Mouse (Mus musculus): ENCODE data around the gene Gm49336. TPM values are rescaled to one million over a fixed set of nuclear protein-coding genes. Genes with fewer than 3 reads are reported as not detected.

Gene Gm49336
- polyA plus RNA-seq, 1 experiment from 2014 or later, result 48.1 TPM

- H3K36me3 ChIP-seq, result no peaks in the 10 kb centered on the region
- WGBS, result 63% methylated on average over 7 of the region's 7 CpGs
Measured at GRCm38 (mm10) chr14:60262316-60262715, 11.0 kb upstream of the Gm49336 start.

GRCm38 (mm10) chr14:60257851-60258250 is 6.5 kb upstream of the Gm49336 start:
- H3K27ac ChIP-seq, result no peak overlapping the region
- H3K9ac ChIP-seq, result no peak overlapping the region
- H3K36me3 ChIP-seq, result no peaks in the 10 kb centered on the region
- 79% methylated on average over 1 of the region's 1 CpGs for WGBS
- no peak overlapping the region for H3K4me3 ChIP-seq (replicated peaks)
- no peaks in the 10 kb centered on the region for H3K4me1 ChIP-seq
- no peak for ATAC-seq (replicated peaks; ENCODE audit: low FRiP score)
- no peaks in the 10 kb centered on the region for H3K27me3 ChIP-seq
- no peaks in the 10 kb centered on the region for H3K9me3 ChIP-seq (replicated peaks)
- H3K4me2 ChIP-seq, result no peak overlapping the region

More at GRCm38 (mm10) chr14:60262316-60262715, 11.0 kb upstream of the Gm49336 start:
- Histone ChIP-seq H3K27ac (no peak overlapping the region), H3K9me3 (replicated peaks) (no peaks in the 10 kb centered on the region), H3K9ac (no peak overlapping the region), H3K27me3 (no peaks in the 10 kb centered on the region), H3K4me2 (no peak overlapping the region), H3K4me3 (replicated peaks) (no peak overlapping the region), H3K4me1 (peaks cover 11% of the 10 kb centered on the region)
- no peak for ATAC-seq (replicated peaks; ENCODE audit: low FRiP score)

- Histone ChIP-seq H3K9me3 (replicated peaks) (no peaks in the 10 kb centered on the region), H3K27me3 (no peaks in the 10 kb centered on the region), H3K36me3 (no peaks in the 10 kb centered on the region), H3K27ac (no peak overlapping the region), H3K4me1 (peaks cover 6% of the 10 kb centered on the region), H3K4me3 (replicated peaks) (no peak overlapping the region), H3K9ac (no peak overlapping the region), H3K4me2 (no peak overlapping the region)
- no peak for ATAC-seq (replicated peaks; ENCODE audit: low FRiP score)
- 68% methylated on average over 4 of the region's 4 CpGs for WGBS
Measured at GRCm38 (mm10) chr14:60257101-60257500, 5.8 kb upstream of the Gm49336 start.

- no peaks in the 10 kb centered on the region for H3K36me3 ChIP-seq
- H3K9ac ChIP-seq, result no peak overlapping the region
- WGBS, result 26% methylated on average over 3 of the region's 3 CpGs
- no peak for ATAC-seq (replicated peaks; ENCODE audit: low FRiP score)
- H3K27ac ChIP-seq, result no peak overlapping the region
- no peaks in the 10 kb centered on the region for H3K9me3 ChIP-seq (replicated peaks)
- H3K4me3 ChIP-seq (replicated peaks), result no peak overlapping the region
- H3K4me2 ChIP-seq, result no peak overlapping the region
- no peaks in the 10 kb centered on the region for H3K27me3 ChIP-seq
- H3K4me1 ChIP-seq, result peaks cover 7% of the 10 kb centered on the region
Measured at GRCm38 (mm10) chr14:60256356-60256755, 5.0 kb upstream of the Gm49336 start.

- Histone ChIP-seq H3K4me1 (peaks cover 13% of the 10 kb centered on the region), H3K4me3 (replicated peaks) (no peak overlapping the region), H3K9me3 (replicated peaks) (no peaks in the 10 kb centered on the region), H3K9ac (no peak overlapping the region), H3K27me3 (no peaks in the 10 kb centered on the region), H3K27ac (no peak overlapping the region), H3K4me2 (no peak overlapping the region), H3K36me3 (no peaks in the 10 kb centered on the region)
- ATAC-seq (replicated peaks; ENCODE audit: low FRiP score), result no peak
Measured at GRCm38 (mm10) chr14:60254774-60255173, 3.5 kb upstream of the Gm49336 start.

GRCm38 (mm10) chr14:60253466-60253865 is 2.2 kb upstream of the Gm49336 start:
- H3K4me3 ChIP-seq (replicated peaks), result no peak overlapping the region
- H3K4me1 ChIP-seq, result peaks cover 22% of the 10 kb centered on the region
- no peak for ATAC-seq (replicated peaks; ENCODE audit: low FRiP score)
- no peaks in the 10 kb centered on the region for H3K27me3 ChIP-seq
- H3K36me3 ChIP-seq, result no peaks in the 10 kb centered on the region
- H3K9me3 ChIP-seq (replicated peaks), result no peaks in the 10 kb centered on the region
- H3K9ac ChIP-seq, result no peak overlapping the region
- H3K27ac ChIP-seq, result no peak overlapping the region
- H3K4me2 ChIP-seq, result no peak overlapping the region
- WGBS, result 91% methylated on average over 3 of the region's 3 CpGs

GRCm38 (mm10) chr14:60252004-60253000 is 995 bp upstream of the Gm49336 start:
- no peaks in the 10 kb centered on the region for H3K9me3 ChIP-seq (replicated peaks)
- peak overlapping the region; percentile 87 for H3K4me2 ChIP-seq
- no peak; the same call in 1 of the 2 replicates for ATAC-seq (replicated peaks; ENCODE audit: low FRiP score)
- H3K27ac ChIP-seq, result peak overlapping the region; percentile 96
- H3K27me3 ChIP-seq, result no peaks in the 10 kb centered on the region
- peak overlapping the region; percentile 95 for H3K9ac ChIP-seq
- peaks cover 5% of the 10 kb centered on the region; the same call in 1 of the 2 replicates for H3K36me3 ChIP-seq
- H3K4me1 ChIP-seq, result peaks cover 22% of the 10 kb centered on the region
- 21% methylated on average over 15 of the region's 15 CpGs for WGBS
- H3K4me3 ChIP-seq (replicated peaks), result peak overlapping the region; percentile 94

GRCm38 (mm10) chr14:60250879-60251278 is 428 bp downstream of the Gm49336 start:
- Histone ChIP-seq H3K4me1 (peaks cover 22% of the 10 kb centered on the region), H3K4me2 (peak overlapping the region; percentile 87), H3K4me3 (replicated peaks) (peak overlapping the region; percentile 94), H3K27ac (peak overlapping the region; percentile 96), H3K27me3 (no peaks in the 10 kb centered on the region), H3K9me3 (replicated peaks) (no peaks in the 10 kb centered on the region), H3K36me3 (peaks cover 5% of the 10 kb centered on the region; the same call in 1 of the 2 replicates), H3K9ac (peak overlapping the region; percentile 95)
- WGBS, result under 1% methylated on average over 39 of the region's 39 CpGs
- ATAC-seq (replicated peaks; ENCODE audit: low FRiP score), result peak; percentile 74

- Histone ChIP-seq H3K36me3 (peaks cover 6% of the 10 kb centered on the region; the same call in 1 of the 2 replicates), H3K4me3 (replicated peaks) (peak overlapping the region; percentile 94), H3K4me2 (peak overlapping the region; percentile 87), H3K9ac (peak overlapping the region; percentile 95), H3K27ac (no peak overlapping the region), H3K9me3 (replicated peaks) (no peaks in the 10 kb centered on the region), H3K27me3 (no peaks in the 10 kb centered on the region), H3K4me1 (peaks cover 22% of the 10 kb centered on the region)
- 10% methylated on average over 8 of the region's 8 CpGs for WGBS
- ATAC-seq (replicated peaks; ENCODE audit: low FRiP score), result no peak
Measured at GRCm38 (mm10) chr14:60250366-60250765, 941 bp downstream of the Gm49336 start.

- no peak overlapping the region for H3K27ac ChIP-seq
- H3K9ac ChIP-seq, result no peak overlapping the region
- H3K27me3 ChIP-seq, result no peaks in the 10 kb centered on the region
- H3K4me3 ChIP-seq (replicated peaks), result no peak overlapping the region
- no peaks in the 10 kb centered on the region for H3K9me3 ChIP-seq (replicated peaks)
- no peak for ATAC-seq (replicated peaks; ENCODE audit: low FRiP score)
- no peaks in the 10 kb centered on the region for H3K4me1 ChIP-seq
- no peak overlapping the region for H3K4me2 ChIP-seq
- WGBS, result 84% methylated on average over 3 of the region's 3 CpGs
- H3K36me3 ChIP-seq, result peaks cover 70% of the 10 kb centered on the region
Measured at GRCm38 (mm10) chr14:60238551-60238950, 12.8 kb downstream of the Gm49336 start.

GRCm38 (mm10) chr14:60219886-60220285 is 31.4 kb downstream of the Gm49336 start:
- Histone ChIP-seq H3K27ac (no peak overlapping the region), H3K4me2 (no peak overlapping the region), H3K4me1 (no peaks in the 10 kb centered on the region), H3K9me3 (replicated peaks) (no peaks in the 10 kb centered on the region), H3K4me3 (replicated peaks) (no peak overlapping the region), H3K36me3 (peaks cover 45% of the 10 kb centered on the region), H3K9ac (no peak overlapping the region), H3K27me3 (no peaks in the 10 kb centered on the region)
- no peak for ATAC-seq (replicated peaks; ENCODE audit: low FRiP score)
- 92% methylated on average over 10 of the region's 10 CpGs for WGBS

- peaks cover 41% of the 10 kb centered on the region for H3K36me3 ChIP-seq
Measured at GRCm38 (mm10) chr14:60217616-60218015, 33.7 kb downstream of the Gm49336 start.

More at GRCm38 (mm10) chr14:60217616-60218015, 33.7 kb downstream of the Gm49336 start:
- H3K4me3 ChIP-seq (replicated peaks), result no peak overlapping the region
- H3K27ac ChIP-seq, result no peak overlapping the region
- no peaks in the 10 kb centered on the region for H3K4me1 ChIP-seq
- no peaks in the 10 kb centered on the region for H3K27me3 ChIP-seq
- 98% methylated on average over 4 of the region's 4 CpGs for WGBS
- no peak overlapping the region for H3K4me2 ChIP-seq
- no peaks in the 10 kb centered on the region for H3K9me3 ChIP-seq (replicated peaks)
- no peak for ATAC-seq (replicated peaks; ENCODE audit: low FRiP score)
- no peak overlapping the region for H3K9ac ChIP-seq
